Mouse (Mus musculus) myocyte (in vitro differentiated cells): ENCODE results near the gene Pinlyp. TPM values are rescaled to one million over a fixed set of nuclear protein-coding genes. Genes with fewer than 3 reads are reported as not detected.

Source experiments
- H3K27me3 ChIP-seq: one replicate; pipeline ENCODE4 v1.6.1; 2011; ENCODE audit not compliant: control insufficient read depth, insufficient read depth, insufficient read length
- H3K36me3 ChIP-seq: one replicate; pipeline ENCODE4 v1.6.1; 2011; ENCODE audit not compliant: control insufficient read depth, insufficient read depth
- H3K4me2 ChIP-seq: one replicate; pipeline ENCODE4 v1.6.1; 2011; ENCODE audit warnings: low read depth, control low read depth
- H3K4me3 ChIP-seq: one replicate; pipeline ENCODE4 v1.5.1; 2011; ENCODE audit warnings: mild to moderate bottlenecking, control low read depth, moderate library complexity
- H3K79me2 ChIP-seq: one replicate; pipeline ENCODE4 v1.6.1; 2011; ENCODE audit not compliant: control insufficient read depth, insufficient read depth
- H3ac ChIP-seq: one replicate; pipeline ENCODE4 v1.6.1; 2011; ENCODE audit not compliant: control insufficient read depth, insufficient read length
- CEBPB ChIP-seq: IDR thresholded peaks from 2 replicates; pipeline ENCODE4 v1.6.1; 2011; ENCODE audit warnings: mild to moderate bottlenecking, moderate library complexity; ENCODE audit not compliant: poor library complexity, insufficient read depth, severe bottlenecking
- E2F4 ChIP-seq: IDR thresholded peaks from one replicate; pipeline ENCODE4 v1.6.1; 2011; ENCODE audit warnings: mild to moderate bottlenecking, control low read depth, moderate library complexity; ENCODE audit not compliant: insufficient read depth
- MAX ChIP-seq: IDR thresholded peaks from one replicate; pipeline ENCODE4 v1.6.1; 2011; ENCODE audit warnings: low read depth, mild to moderate bottlenecking, control low read depth
- MYOD1 ChIP-seq, 3 experiments: IDR thresholded peaks; one replicate each; pipeline ENCODE4 v1.6.1; 2011; ENCODE audit warnings: control low read depth in 2 of 3, low read depth in 2 of 3, mild to moderate bottlenecking in 2 of 3, moderate library complexity in 1 of 3; ENCODE audit not compliant: insufficient read length in 2 of 3, control insufficient read depth in 1 of 3
- MYOG ChIP-seq, 3 experiments: IDR thresholded peaks; one replicate each; pipeline ENCODE4 v1.6.1; 2011; ENCODE audit warnings: control low read depth in 2 of 3, low read depth in 2 of 3, mild to moderate bottlenecking in 2 of 3; ENCODE audit not compliant: insufficient read length in 2 of 3, control insufficient read depth in 1 of 3, insufficient read depth in 1 of 3
- POLR2A ChIP-seq: IDR thresholded peaks from one replicate; pipeline ENCODE4 v1.6.1; 2011; ENCODE audit warnings: low read depth, mild to moderate bottlenecking, control low read depth, moderate library complexity; ENCODE audit not compliant: insufficient read length
- POLR2AphosphoS2 ChIP-seq: IDR thresholded peaks from one replicate; pipeline ENCODE4 v1.6.1; 2011; ENCODE audit warnings: low read depth, control low read depth; ENCODE audit not compliant: insufficient read length
- REST ChIP-seq: IDR thresholded peaks from one replicate; pipeline ENCODE4 v1.6.1; 2011; ENCODE audit warnings: mild to moderate bottlenecking, control low read depth, moderate library complexity; ENCODE audit not compliant: insufficient read depth, insufficient read length
- SRF ChIP-seq: IDR thresholded peaks from one replicate; pipeline ENCODE4 v1.6.1; 2011; ENCODE audit warnings: low read depth; ENCODE audit not compliant: control insufficient read depth, insufficient read length
- TCF12 ChIP-seq: IDR thresholded peaks from one replicate; pipeline ENCODE4 v1.6.1; 2011; ENCODE audit warnings: mild to moderate bottlenecking, control low read depth; ENCODE audit not compliant: poor library complexity, insufficient read depth, severe bottlenecking
- TCF3 ChIP-seq: IDR thresholded peaks from one replicate; pipeline ENCODE4 v1.6.1; 2011; ENCODE audit warnings: low read depth, control low read depth; ENCODE audit not compliant: insufficient read length
- USF1 ChIP-seq: IDR thresholded peaks from one replicate; pipeline ENCODE4 v1.6.1; 2011; ENCODE audit warnings: low read depth, mild to moderate bottlenecking, control low read depth, moderate library complexity
- polyA plus RNA-seq: library from polyadenylated mRNA; unstranded; fragments of >200 nt; fragmentation: generic; extraction: Trizol; gene quantifications from one replicate; pipeline ENCODE4 v1.2.1, GENCODE M21; 2012; ENCODE audit warnings: missing spikeins

Pinlyp gene
- polyA plus RNA-seq, 1 experiment = 0.17 TPM

- Histone ChIP-seq H3K27me3 (no peaks in the 10 kb centered on the region), H3K36me3 (no peaks in the 10 kb centered on the region), H3K4me2 (no peak overlapping the region), H3ac (no peak overlapping the region), H3K4me3 (no peak overlapping the region), H3K79me2 (no peaks in the 10 kb centered on the region)
- TF ChIP-seq REST (no peak), POLR2A (no peak), CEBPB (no peak), E2F4 (no peak), MAX (no peak), USF1 (no peak), TCF12 (no peak), MYOD1 (IDR thresholded peaks at IDR 0.05; ENCODE audit: control insufficient read depth in 1 of 3, insufficient read length in 2 of 3, low read depth in 2 of 3) (no peak), SRF (no peak), POLR2AphosphoS2 (no peak), TCF3 (no peak), MYOG (IDR thresholded peaks at IDR 0.05; ENCODE audit: control insufficient read depth in 1 of 3, insufficient read depth in 1 of 3, insufficient read length in 2 of 3, low read depth in 2 of 3) (no peak)
Measured at GRCm38 (mm10) chr7:24537081-24537480, 8.8 kb downstream of the Pinlyp start.

DNA sequence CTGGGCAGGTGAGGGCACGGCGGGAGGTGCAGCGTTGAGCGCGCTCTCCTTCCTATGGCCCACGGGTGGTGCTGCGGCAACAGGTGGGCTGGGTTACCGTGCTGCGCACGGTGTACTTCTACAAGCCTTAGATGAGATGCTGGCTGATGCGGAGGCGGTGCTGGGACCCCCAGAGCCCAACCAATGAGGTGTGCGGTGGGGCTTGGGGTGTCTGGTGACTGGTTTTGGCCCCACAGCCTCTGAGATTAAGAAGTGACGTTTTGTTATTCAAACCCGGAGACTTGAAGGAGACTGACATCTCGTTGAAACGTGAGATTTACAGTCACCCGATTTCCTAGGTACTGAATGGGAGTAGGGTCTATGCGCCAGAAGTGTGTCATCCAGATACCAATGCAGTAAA, 11.6 kb downstream of the Pinlyp start:
- TF ChIP-seq SRF (no peak), POLR2AphosphoS2 (no peak), MYOG (IDR thresholded peaks at IDR 0.05; ENCODE audit: control insufficient read depth in 1 of 3, insufficient read depth in 1 of 3, insufficient read length in 2 of 3, low read depth in 2 of 3) (no peak), TCF12 (no peak), CEBPB (no peak), REST (no peak), MAX (no peak), TCF3 (no peak), MYOD1 (IDR thresholded peaks at IDR 0.05; ENCODE audit: control insufficient read depth in 1 of 3, insufficient read length in 2 of 3, low read depth in 2 of 3) (no peak), USF1 (no peak), E2F4 (no peak), POLR2A (no peak)
- H3K4me2 ChIP-seq = no peak overlapping the region
- H3K27me3 ChIP-seq = no peaks in the 10 kb centered on the region
- no peak overlapping the region for H3K4me3 ChIP-seq
- H3K36me3 ChIP-seq = no peaks in the 10 kb centered on the region
- no peaks in the 10 kb centered on the region for H3K79me2 ChIP-seq
- H3ac ChIP-seq = no peak overlapping the region

DNA sequence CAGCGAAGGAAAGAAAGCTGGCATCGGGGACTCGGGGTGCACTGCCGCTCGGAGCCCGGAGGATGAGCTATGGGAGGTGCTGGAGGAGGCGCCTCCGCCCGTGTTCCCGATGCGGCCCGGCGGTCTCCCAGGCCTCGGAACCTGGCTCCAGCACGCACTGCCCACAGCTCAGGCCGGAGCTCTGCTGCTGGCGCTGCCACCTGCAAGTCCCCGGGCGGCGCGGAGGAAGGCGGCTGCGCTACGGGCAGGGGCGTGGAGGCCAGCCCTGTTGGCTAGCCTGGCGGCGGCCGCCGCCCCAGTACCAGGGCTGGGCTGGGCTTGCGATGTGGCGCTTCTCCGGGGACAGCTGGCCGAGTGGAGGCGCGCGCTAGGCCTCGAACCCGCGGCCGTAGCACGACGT, 12.1 kb downstream of the Pinlyp start:
- no peak overlapping the region for H3ac ChIP-seq
- H3K4me2 ChIP-seq = no peak overlapping the region
- H3K36me3 ChIP-seq = no peaks in the 10 kb centered on the region
- no peaks in the 10 kb centered on the region for H3K27me3 ChIP-seq
- TF ChIP-seq SRF = no peak
- TF ChIP-seq MYOG (IDR thresholded peaks at IDR 0.05; ENCODE audit: control insufficient read depth in 1 of 3, insufficient read depth in 1 of 3, insufficient read length in 2 of 3, low read depth in 2 of 3) = no peak
- TF ChIP-seq MYOD1 (IDR thresholded peaks at IDR 0.05; ENCODE audit: control insufficient read depth in 1 of 3, insufficient read length in 2 of 3, low read depth in 2 of 3) = no peak
- TF ChIP-seq REST = no peak
- TF ChIP-seq E2F4 = no peak
- TF ChIP-seq MAX = no peak
- no peak for TF ChIP-seq POLR2AphosphoS2
- no peak overlapping the region for H3K4me3 ChIP-seq
- no peaks in the 10 kb centered on the region for H3K79me2 ChIP-seq

DNA sequence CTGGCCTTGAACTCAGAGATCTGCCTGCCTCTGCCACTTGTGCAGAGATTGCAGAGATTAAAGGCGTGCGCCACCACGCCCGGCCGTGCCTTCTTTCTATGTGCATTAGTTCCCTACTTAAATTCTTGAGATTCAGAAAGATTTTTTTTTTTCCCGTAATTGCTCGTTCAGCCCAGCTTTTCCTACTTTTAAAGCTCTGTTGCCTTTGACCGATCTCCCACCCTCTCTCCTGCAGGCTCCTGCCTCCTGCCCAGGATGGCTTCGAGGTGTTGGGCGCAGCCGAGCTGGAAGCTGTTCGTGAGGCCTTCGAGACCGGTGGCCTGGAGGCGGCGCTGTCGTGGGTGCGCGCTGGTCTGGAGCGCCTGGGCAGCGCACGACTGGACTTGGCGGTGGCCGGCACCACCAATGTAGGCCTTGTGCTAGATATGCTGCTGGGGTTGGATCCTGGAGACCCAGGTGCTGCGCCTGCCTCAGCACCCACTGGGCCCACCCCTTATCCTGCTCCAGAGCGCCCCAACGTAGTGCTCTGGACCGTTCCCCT, 12.8 kb downstream of the Pinlyp start:
- no peak overlapping the region for H3K4me2 ChIP-seq
- no peak overlapping the region for H3K4me3 ChIP-seq
- no peaks in the 10 kb centered on the region for H3K79me2 ChIP-seq
- H3K27me3 ChIP-seq = no peaks in the 10 kb centered on the region
- H3K36me3 ChIP-seq = no peaks in the 10 kb centered on the region
- TF ChIP-seq POLR2A (no peak), REST (no peak), MAX (no peak), MYOD1 (IDR thresholded peaks at IDR 0.05; ENCODE audit: control insufficient read depth in 1 of 3, insufficient read length in 2 of 3, low read depth in 2 of 3) (no peak), CEBPB (no peak)
- H3ac ChIP-seq = no peak overlapping the region

DNA sequence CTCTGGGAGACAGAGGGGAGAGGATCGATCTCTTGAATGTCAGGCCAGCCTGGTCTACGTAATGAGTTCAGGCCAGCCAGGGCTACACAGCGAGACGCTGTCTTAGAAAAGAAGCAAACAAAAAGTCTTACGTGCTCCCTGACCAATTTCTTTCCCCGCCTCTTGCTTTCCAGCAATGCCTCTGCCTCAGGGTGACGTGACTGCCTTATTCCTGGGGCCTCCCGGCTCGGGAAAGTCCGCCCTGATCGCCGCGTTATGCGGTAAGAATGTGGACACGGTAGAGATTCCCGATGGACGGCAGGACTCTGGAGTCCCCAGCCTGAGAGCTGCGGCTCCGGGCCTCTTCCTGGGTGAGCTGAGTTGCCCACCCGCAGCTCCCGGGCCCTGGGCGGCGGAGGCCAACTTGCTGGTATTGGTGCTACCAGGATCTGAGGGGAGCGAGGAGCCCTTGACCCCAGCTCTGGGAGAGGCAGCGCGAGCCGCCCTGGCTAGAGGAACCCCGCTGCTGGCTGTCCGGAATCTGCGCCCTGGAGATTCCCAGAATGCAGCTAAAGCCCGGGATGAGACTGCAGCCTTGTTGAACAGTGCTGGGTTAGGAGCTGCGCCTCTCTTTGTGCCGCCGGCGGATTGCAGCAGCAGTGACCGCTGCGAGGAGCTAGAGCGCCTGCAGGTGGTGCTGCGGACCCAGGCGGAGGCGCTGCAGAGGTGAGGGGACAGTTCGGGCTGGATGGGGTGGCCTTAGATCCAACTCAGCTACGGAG, 14.5 kb downstream of the Pinlyp start:
- H3K79me2 ChIP-seq = no peaks in the 10 kb centered on the region
- H3ac ChIP-seq = peak overlapping the region; percentile 41
- H3K27me3 ChIP-seq = no peaks in the 10 kb centered on the region
- H3K4me3 ChIP-seq = peak overlapping the region; percentile 96
- TF ChIP-seq E2F4 (no peak), MAX (no peak), POLR2A (peak; percentile 43), USF1 (no peak), MYOG (IDR thresholded peaks at IDR 0.05; ENCODE audit: control insufficient read depth in 1 of 3, insufficient read depth in 1 of 3, insufficient read length in 2 of 3, low read depth in 2 of 3) (peak in 1 of 3 experiments; percentile 56), MYOD1 (IDR thresholded peaks at IDR 0.05; ENCODE audit: control insufficient read depth in 1 of 3, insufficient read length in 2 of 3, low read depth in 2 of 3) (peak in 1 of 3 experiments; percentile 19), CEBPB (no peak), SRF (no peak), TCF3 (no peak), REST (no peak), TCF12 (no peak), POLR2AphosphoS2 (no peak)
- peak overlapping the region; percentile 84 for H3K4me2 ChIP-seq
- H3K36me3 ChIP-seq = no peaks in the 10 kb centered on the region
